Mouse (Mus musculus) heart, embryonic 14.5 days (tissue): Measurements from ENCODE around the gene Cox6b1. TPM values are rescaled to one million over a fixed set of nuclear protein-coding genes. Genes with fewer than 3 reads are reported as not detected.

ENCODE experiments used
- ATAC-seq: fragments of 200-750 bp; cut with Nextera tagmentation; 2 replicates; pipeline ENCODE4 v1.8.0; 2017; ENCODE audit warnings: low read depth, moderate TSS enrichment; ENCODE audit not compliant: insufficient number of reproducible peaks, insufficient read depth, low FRiP score
- H3K27ac ChIP-seq, 2 experiments: fragments of 200-500 bp in 1 of 2; fragments of 300-500 bp in 1 of 2; sonication (generic) in 1 of 2; replicated peaks in 1 of 2; 2 replicates each; pipeline ENCODE4 v1.5.1; 2012 to 2014; ENCODE audit warnings: low read depth in 2 of 2, low read length in 2 of 2, control low read depth in 1 of 2, mild to moderate bottlenecking in 1 of 2, mixed read lengths in 1 of 2; ENCODE audit not compliant: control insufficient read depth in 1 of 2, insufficient read depth in 1 of 2
- H3K27me3 ChIP-seq: fragments of 300-500 bp; sonication (generic); 2 replicates; pipeline ENCODE4 v1.6.1; 2014; ENCODE audit warnings: mild to moderate bottlenecking, low read length, control low read depth; ENCODE audit not compliant: control insufficient read depth, insufficient read depth
- H3K36me3 ChIP-seq: fragments of 300-500 bp; sonication (generic); 2 replicates; pipeline ENCODE4 v1.6.1; 2014; ENCODE audit warnings: mild to moderate bottlenecking, control low read depth, low read length, mixed read lengths; ENCODE audit not compliant: control insufficient read depth, insufficient read depth
- H3K4me1 ChIP-seq, 2 experiments: fragments of 200-500 bp in 1 of 2; fragments of 300-500 bp in 1 of 2; sonication (generic) in 1 of 2; 2 replicates each; pipeline ENCODE4 v1.6.1; 2012 to 2014; ENCODE audit warnings: low read length in 2 of 2, control low read depth in 1 of 2, mixed read lengths in 1 of 2; ENCODE audit not compliant: control insufficient read depth in 2 of 2, insufficient read depth in 2 of 2
- H3K4me2 ChIP-seq: fragments of 300-500 bp; sonication (generic); 2 replicates; pipeline ENCODE4 v1.6.1; 2014; ENCODE audit warnings: mild to moderate bottlenecking, low read length
- H3K4me3 ChIP-seq, 2 experiments: fragments of 200-500 bp in 1 of 2; fragments of 300-500 bp in 1 of 2; sonication (generic) in 1 of 2; 2 replicates each; pipeline ENCODE4 v1.5.1; 2012 to 2014; ENCODE audit warnings: low read length in 2 of 2, mild to moderate bottlenecking in 2 of 2, control low read depth in 1 of 2, low read depth in 1 of 2, moderate library complexity in 1 of 2; ENCODE audit not compliant: control insufficient read depth in 1 of 2, insufficient read depth in 1 of 2
- H3K9ac ChIP-seq: fragments of 300-500 bp; sonication (generic); 2 replicates; pipeline ENCODE4 v1.6.1; 2014; ENCODE audit warnings: mild to moderate bottlenecking, low read length
- H3K9me3 ChIP-seq: fragments of 300-500 bp; sonication (generic); 2 replicates; pipeline ENCODE4 v1.6.1; 2016; ENCODE audit warnings: low read length, control low read depth; ENCODE audit not compliant: control insufficient read depth
- WGBS: fragments of 180-500 bp; shearing (Covaris S2); extraction: QIAGEN DNeasy Blood & Tissue Kit; methylation state at CpG from one replicate; pipeline ENCODE4 v1.1.7; 2014; 5-methylcytosine and 5-hydroxymethylcytosine counted together
- microRNA-seq: library from miRNA; unstranded; fragments of <30 nt; microRNA quantifications from one replicate; pipeline ENCODE4, GENCODE M21; 2016
- polyA plus RNA-seq: library from polyadenylated mRNA; unstranded; fragments of >200 nt; fragmentation: Nextera tagmentation; extraction: Ambion mirVana; gene quantifications from 2 replicates; pipeline ENCODE4 v1.2.1, GENCODE M21; 2014

The Cox6b1 gene
- polyA plus RNA-seq, 1 experiment from 2014 or later, result 2,589 TPM

DNA sequence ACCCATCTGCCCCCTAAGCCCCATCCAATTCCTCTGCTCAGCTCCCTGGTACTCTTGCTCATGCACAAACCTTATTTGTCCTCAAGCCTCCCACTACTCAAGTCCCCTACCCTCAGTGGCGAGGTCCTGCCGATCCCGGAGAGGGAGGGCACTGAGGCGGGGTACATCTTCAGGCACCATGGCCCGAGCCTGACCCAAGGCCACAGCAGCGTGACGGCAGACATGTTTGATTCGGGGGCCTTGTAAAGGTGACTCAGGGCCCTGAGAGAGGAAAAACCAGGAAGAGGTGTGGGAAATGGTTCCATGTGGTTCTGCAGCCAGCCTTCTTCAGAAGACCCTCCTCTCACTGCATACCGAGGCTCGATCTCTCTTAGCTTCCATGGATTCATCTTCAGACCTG, 41.6 kb downstream of the Cox6b1 start:
- Histone ChIP-seq H3K4me3 (no peak overlapping the region), H3K36me3 (peaks cover 75% of the 10 kb centered on the region), H3K4me1 (peaks cover 3 to 10% of the 10 kb centered on the region in 2 experiments; a peak in 3 of 4 replicates), H3K27ac (no peak overlapping the region), H3K27me3 (no peaks in the 10 kb centered on the region), H3K9ac (no peak overlapping the region), H3K4me2 (no peak overlapping the region), H3K9me3 (no peaks in the 10 kb centered on the region)
- WGBS, result 88% methylated on average over 10 of the region's 10 CpGs
- no peak for ATAC-seq

DNA sequence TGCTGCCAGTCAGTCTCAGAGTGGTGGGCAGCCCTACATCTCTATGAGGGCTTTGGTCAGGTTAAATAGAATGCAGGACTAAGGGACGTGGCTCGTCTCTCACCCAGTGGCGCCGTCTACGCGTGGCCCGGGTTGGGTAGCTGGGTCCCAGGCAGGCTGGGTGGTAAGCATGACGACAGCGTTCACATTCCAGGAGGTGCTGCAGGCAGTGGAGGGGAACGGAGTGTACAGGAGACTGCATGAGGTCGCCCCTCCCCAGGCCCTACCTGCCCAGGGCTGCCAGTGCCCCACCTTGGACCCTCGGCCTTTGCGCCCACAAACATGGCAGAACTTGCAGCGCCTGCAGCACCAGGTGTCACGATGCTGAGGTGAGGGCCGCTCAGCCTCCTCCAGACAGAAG, 44.4 kb downstream of the Cox6b1 start:
- ATAC-seq, result no peak
- Histone ChIP-seq H3K27ac (no peak overlapping the region), H3K36me3 (peaks cover 100% of the 10 kb centered on the region), H3K4me3 (no peak overlapping the region), H3K27me3 (no peaks in the 10 kb centered on the region), H3K9ac (no peak overlapping the region), H3K4me2 (no peak overlapping the region), H3K4me1 (no peaks in the 10 kb centered on the region), H3K9me3 (no peaks in the 10 kb centered on the region)
- WGBS, result 91% methylated on average over 16 of the region's 16 CpGs

DNA sequence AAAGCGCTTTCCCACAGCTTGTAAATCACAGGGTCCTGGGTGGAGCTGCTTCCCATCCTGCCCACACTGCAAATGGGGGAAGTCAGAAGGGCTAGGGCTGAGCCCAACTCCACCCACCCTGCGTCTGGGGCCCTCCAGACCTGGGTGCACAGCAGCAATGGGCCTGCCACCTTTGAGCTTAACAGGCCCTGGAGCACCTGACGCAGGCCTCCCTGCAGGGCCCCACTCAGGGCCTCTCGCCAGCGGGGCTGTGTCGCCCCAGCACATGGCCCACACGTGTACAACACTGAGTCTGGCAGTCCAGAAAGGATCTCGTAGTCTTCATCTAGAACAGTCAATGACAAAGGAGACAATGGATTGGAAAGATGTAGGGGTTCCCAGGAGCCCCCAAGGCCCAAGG, 46.0 kb downstream of the Cox6b1 start:
- Histone ChIP-seq H3K9me3 (no peaks in the 10 kb centered on the region), H3K4me3 (no peak overlapping the region), H3K27ac (no peak overlapping the region), H3K36me3 (peaks cover 100% of the 10 kb centered on the region), H3K4me1 (no peaks in the 10 kb centered on the region), H3K27me3 (no peaks in the 10 kb centered on the region), H3K4me2 (no peak overlapping the region), H3K9ac (no peak overlapping the region)
- 92% methylated on average over 8 of the region's 8 CpGs for WGBS
- ATAC-seq, result no peak

DNA sequence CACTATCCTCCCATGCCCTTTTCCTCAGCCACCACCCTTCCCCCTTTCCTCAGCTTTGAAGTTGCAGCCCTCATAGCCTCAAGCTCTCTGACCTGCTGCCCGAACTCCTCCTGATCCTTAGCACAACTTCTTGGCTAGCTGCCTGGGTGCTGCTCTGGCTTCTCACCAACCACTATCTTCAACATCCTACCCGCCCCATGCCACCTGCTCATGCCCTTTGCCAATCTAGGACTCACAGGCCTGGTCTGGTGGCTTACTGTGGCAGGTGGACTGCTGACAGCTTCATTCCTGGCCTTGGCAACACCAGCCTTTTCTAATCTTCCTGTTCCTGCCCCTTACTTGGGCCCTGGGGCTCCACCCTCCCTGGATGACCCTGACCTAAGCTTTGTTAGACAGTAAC, 53.0 kb downstream of the Cox6b1 start:
- H3K9ac ChIP-seq, result no peak overlapping the region
- H3K36me3 ChIP-seq, result peaks cover 100% of the 10 kb centered on the region
- H3K4me3 ChIP-seq, result no peak overlapping the region
- H3K27me3 ChIP-seq, result no peaks in the 10 kb centered on the region
- 55% methylated on average over 2 of the region's 2 CpGs for WGBS
- no peak overlapping the region for H3K4me2 ChIP-seq
- no peak overlapping the region for H3K27ac ChIP-seq
- no peaks in the 10 kb centered on the region for H3K4me1 ChIP-seq
- no peaks in the 10 kb centered on the region for H3K9me3 ChIP-seq
- no peak for ATAC-seq

DNA sequence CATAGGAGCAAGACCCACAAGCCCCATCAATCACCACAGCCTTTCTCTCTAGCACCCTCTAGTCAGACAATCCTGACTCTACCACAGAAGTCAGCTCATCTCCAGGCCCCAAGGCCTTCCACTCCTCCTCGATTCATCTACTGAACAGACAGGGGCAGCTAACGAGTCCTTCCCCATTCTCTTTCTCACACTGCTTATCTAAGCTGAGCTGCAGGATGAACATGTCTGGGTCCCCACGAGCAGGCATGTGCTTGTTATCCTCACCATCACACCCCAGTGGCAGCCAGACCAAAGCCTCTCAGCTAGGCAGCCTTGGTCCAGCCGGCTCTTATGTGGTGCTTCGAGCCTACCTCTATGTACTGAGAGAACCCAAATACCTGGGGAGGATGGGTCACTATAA, 53.6 kb downstream of the Cox6b1 start:
- no peak overlapping the region for H3K4me2 ChIP-seq
- no peaks in the 10 kb centered on the region for H3K27me3 ChIP-seq
- 77% methylated on average over 5 of the region's 5 CpGs for WGBS

DNA sequence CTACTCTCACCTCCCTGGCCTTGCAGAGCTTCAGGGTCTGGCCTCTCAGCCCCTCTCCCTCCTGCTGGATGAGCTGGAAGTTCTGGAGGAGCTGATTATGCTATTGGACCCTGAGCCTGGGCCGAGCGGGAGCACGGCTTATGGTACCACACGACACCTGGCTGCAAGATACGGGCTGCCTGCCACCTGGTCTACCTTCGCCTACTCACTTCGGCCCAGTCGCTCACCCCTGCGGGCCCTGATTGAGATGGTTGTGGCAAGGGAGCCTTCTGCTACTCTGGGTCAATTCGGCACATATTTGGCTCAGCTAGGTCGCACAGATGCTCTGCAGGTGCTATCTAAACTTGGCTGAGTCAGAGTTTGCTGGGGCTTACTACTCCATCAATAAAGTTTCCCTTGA, 58.4 kb downstream of the Cox6b1 start:
- Histone ChIP-seq H3K27ac (no peak overlapping the region), H3K9ac (no peak overlapping the region), H3K27me3 (no peaks in the 10 kb centered on the region), H3K4me3 (no peak overlapping the region), H3K9me3 (no peaks in the 10 kb centered on the region), H3K4me1 (peaks cover 0 to 3% of the 10 kb centered on the region in 2 experiments; a peak in 1 of 4 replicates), H3K36me3 (peaks cover 84% of the 10 kb centered on the region), H3K4me2 (no peak overlapping the region)
- ATAC-seq, result no peak
- WGBS, result 89% methylated on average over 11 of the region's 11 CpGs

More for the DNA sequence above, 53.6 kb downstream of the Cox6b1 start:
- no peak overlapping the region for H3K4me3 ChIP-seq
- H3K27ac ChIP-seq, result no peak overlapping the region
- ATAC-seq, result no peak
- H3K4me1 ChIP-seq, result no peaks in the 10 kb centered on the region
- H3K9me3 ChIP-seq, result no peaks in the 10 kb centered on the region
- H3K9ac ChIP-seq, result no peak overlapping the region
- peaks cover 100% of the 10 kb centered on the region for H3K36me3 ChIP-seq

Small RNAs within 50 kb of the gene (microRNA-seq; reads per million reads assigned to microRNA genes)
- gene Mir3569, result not detected

Other genes with a start within 250 kb of the Cox6b1 start
- gene Tyrobp, start 212.4 kb downstream of the Cox6b1 start, polyA plus RNA-seq, result 37.1 and 44.5 TPM in 2 replicates
- 0.54 and 0.89 TPM in 2 replicates for gene Hcst, start 206.3 kb downstream of the Cox6b1 start, polyA plus RNA-seq
- gene Nfkbid, start 204.4 kb downstream of the Cox6b1 start, polyA plus RNA-seq, result 1.00 and 1.1 TPM in 2 replicates
- gene Aplp1, start 180.6 kb downstream of the Cox6b1 start, polyA plus RNA-seq, result 14.7 and 21.2 TPM in 2 replicates
- gene Kirrel2, start 168.5 kb downstream of the Cox6b1 start, polyA plus RNA-seq, result 0.05 and 0.26 TPM in 2 replicates
- gene Nphs1, start 167.8 kb downstream of the Cox6b1 start, polyA plus RNA-seq, result 0.08 and 0.14 TPM in 2 replicates
- not detected in 2 replicates for gene Prodh2, start 132.5 kb downstream of the Cox6b1 start, polyA plus RNA-seq
- 7.2 and 9.0 TPM in 2 replicates for gene Arhgap33, start 91.1 kb downstream of the Cox6b1 start, polyA plus RNA-seq
- gene Hspb6, start 74.0 kb downstream of the Cox6b1 start, polyA plus RNA-seq, result 141 and 155 TPM in 2 replicates
- gene Proser3, start 73.9 kb downstream of the Cox6b1 start, polyA plus RNA-seq, result 11.0 and 11.6 TPM in 2 replicates
- gene Lin37, start 66.3 kb downstream of the Cox6b1 start, polyA plus RNA-seq, result 27.4 and 31.3 TPM in 2 replicates
- gene U2af1l4, start 62.9 kb downstream of the Cox6b1 start, polyA plus RNA-seq, result 110 and 115 TPM in 2 replicates
- 5.0 and 5.3 TPM in 2 replicates for gene Gm49396, start 62.8 kb downstream of the Cox6b1 start, polyA plus RNA-seq
- 101 and 107 TPM in 2 replicates for gene Psenen, start 62.5 kb downstream of the Cox6b1 start, polyA plus RNA-seq
- gene Igflr1, start 60.7 kb downstream of the Cox6b1 start, polyA plus RNA-seq, result 2.4 and 2.7 TPM in 2 replicates
- 8.0 and 9.7 TPM in 2 replicates for gene Kmt2b, start 37.4 kb downstream of the Cox6b1 start, polyA plus RNA-seq
- gene Zbtb32, start 27.2 kb downstream of the Cox6b1 start, polyA plus RNA-seq, result 0.11 and 0.19 TPM in 2 replicates
- gene Upk1a, start 13.3 kb downstream of the Cox6b1 start, polyA plus RNA-seq, result 0.32 TPM in 1 of 2 replicates, not detected in the other
- gene Etv2, start 9.7 kb upstream of the Cox6b1 start, polyA plus RNA-seq, result 0.19 TPM in 1 of 2 replicates, not detected in the other
- 72.5 and 75.5 TPM in 2 replicates for gene Rbm42, start 24.2 kb upstream of the Cox6b1 start, polyA plus RNA-seq
- gene Haus5, start 38.8 kb upstream of the Cox6b1 start, polyA plus RNA-seq, result 26.1 and 27.6 TPM in 2 replicates
- gene Pmis2, start 45.5 kb upstream of the Cox6b1 start, polyA plus RNA-seq, result not detected in 2 replicates
- gene 2200002J24Rik, start 72.8 kb upstream of the Cox6b1 start, polyA plus RNA-seq, result 1.3 and 2.8 TPM in 2 replicates
- 0.22 and 0.42 TPM in 2 replicates for gene Atp4a, start 86.1 kb upstream of the Cox6b1 start, polyA plus RNA-seq
- gene Tmem147, start 103.4 kb upstream of the Cox6b1 start, polyA plus RNA-seq, result 205 and 215 TPM in 2 replicates
- 0.43 and 0.44 TPM in 2 replicates for gene Gapdhs, start 117.5 kb upstream of the Cox6b1 start, polyA plus RNA-seq
- 0.57 and 0.84 TPM in 2 replicates for gene Sbsn, start 125.3 kb upstream of the Cox6b1 start, polyA plus RNA-seq
- 0.81 and 1.5 TPM in 2 replicates for gene Dmkn, start 137.6 kb upstream of the Cox6b1 start, polyA plus RNA-seq
- 1.1 TPM in 1 of 2 replicates, not detected in the other for gene Krtdap, start 161.7 kb upstream of the Cox6b1 start, polyA plus RNA-seq
- 0.16 TPM in 1 of 2 replicates, not detected in the other for gene Ffar2, start 197.6 kb upstream of the Cox6b1 start, polyA plus RNA-seq
- not detected in 2 replicates for gene Ffar3, start 230.0 kb upstream of the Cox6b1 start, polyA plus RNA-seq
- gene Ffar1, start 235.4 kb upstream of the Cox6b1 start, polyA plus RNA-seq, result not detected in 2 replicates